12 mouse cellular contexts compared by ENCODE assay signal in genomic region chr11:98738428-98738911, GRCm38 (mm10). TPM values are rescaled to one million over a fixed set of nuclear protein-coding genes. Genes with fewer than 3 reads are reported as not detected.
DNase-seq lines count a peak whose midpoint lies in the region; ATAC-seq and TF ChIP-seq lines count a peak whose summit lies in the region.
"Had no signal": no experiment of that assay in that cellular context is flagged by ENCODE, and none has a peak within 500 bp of the region (broad histone marks: within the 10 kb centered on the region; RNA-seq: fewer than 3 reads in every experiment).

No protein-coding gene starts in this region.

- 0 out of 2 replicates have a peak, but pooled peaks have one; percentile 18 for ATAC-seq in midbrain, postnatal 0 days (ENCODE audit: low FRiP score)
- ATAC-seq in megakaryocyte-erythroid progenitor cell, adult 5-6 weeks (replicated peaks; ENCODE audit: low FRiP score, low TSS enrichment, poor library complexity, severe bottlenecking), result no peak

- no peak overlapping the region for H3K9ac ChIP-seq in midbrain, postnatal 0 days (replicated peaks; ENCODE audit: low read length, poor library complexity, severe bottlenecking)
- H3K9ac ChIP-seq: heart, embryonic 13.5 days had no signal

- intact Hi-C loops in gastrocnemius, adult 2 months (cut with DNase I), result no loop called here

- H3K27ac ChIP-seq in gastrocnemius, adult 2 months, result peak overlapping the region; percentile 65
- H3K27ac ChIP-seq in embryonic facial prominence, embryonic 10.5 days (replicated peaks), result 0 out of 2 replicates have a peak overlapping the region, but pooled peaks have one; percentile 14
- peak overlapping the region; percentile 64 for H3K27ac ChIP-seq in midbrain, postnatal 0 days (ENCODE audit: low read depth, low read length)
- H3K27ac ChIP-seq: heart, embryonic 13.5 days had no signal

- DNase-seq in gastrocnemius, adult 2 months, result peak; percentile 45
- DNase-seq in gastrocnemius, postnatal 10 days, result no peak
- no peak for DNase-seq in embryonic facial prominence, embryonic 10.5 days (ENCODE audit: low spot score)
- peak; percentile 29 to 44 for DNase-seq in layer of hippocampus, postnatal 25 days (ENCODE audit: extremely low spot score in 1 of 2, low spot score in 1 of 2)
- DNase-seq in midbrain, postnatal 0 days (ENCODE audit: low spot score), result peak; percentile 85
- DNase-seq in kidney, postnatal 36 days, result no peak
- DNase-seq in thymus, postnatal 4 days, result no peak

- 48% methylated on average over 4 of the region's 4 CpGs for WGBS in embryonic facial prominence, embryonic 10.5 days
- 12% methylated on average over 4 of the region's 4 CpGs for WGBS in midbrain, postnatal 0 days

- no peak for TF ChIP-seq CTCF in gastrocnemius, adult 2 months (IDR thresholded peaks at IDR 0.05)
- no peak for TF ChIP-seq CTCF in midbrain, postnatal 0 days (IDR thresholded peaks at IDR 0.05)

- H3K27me3 ChIP-seq in embryonic facial prominence, embryonic 10.5 days (replicated peaks; ENCODE audit: low read depth, poor library complexity, severe bottlenecking), result peaks cover 10% of the 10 kb centered on the region; the same call in 1 of the 2 replicates
- H3K27me3 ChIP-seq in midbrain, postnatal 0 days (ENCODE audit: insufficient read depth, low read length), result no peaks in the 10 kb centered on the region
- H3K27me3 ChIP-seq: heart, embryonic 13.5 days had no signal

- H3K4me1 ChIP-seq in embryonic facial prominence, embryonic 10.5 days, result peaks cover 47% of the 10 kb centered on the region
- peaks cover 9% of the 10 kb centered on the region for H3K4me1 ChIP-seq in midbrain, postnatal 0 days (ENCODE audit: insufficient read depth, low read length)

- H3K4me3 ChIP-seq in gastrocnemius, adult 2 months, result no peak overlapping the region
- no peak overlapping the region; the same call in 1 of the 2 replicates for H3K4me3 ChIP-seq in embryonic facial prominence, embryonic 10.5 days
- H3K4me3 ChIP-seq in midbrain, postnatal 0 days (ENCODE audit: low read depth, low read length), result no peak overlapping the region
- H3K4me3 ChIP-seq: heart, embryonic 13.5 days had no signal

- no peaks in the 10 kb centered on the region for H3K36me3 ChIP-seq in embryonic facial prominence, embryonic 10.5 days (replicated peaks)
- no peaks in the 10 kb centered on the region for H3K36me3 ChIP-seq in midbrain, postnatal 0 days (ENCODE audit: insufficient read depth, low read length)
- H3K36me3 ChIP-seq: heart, embryonic 13.5 days had no signal

- H3K4me2 ChIP-seq in midbrain, postnatal 0 days (ENCODE audit: low read depth, low read length, poor library complexity, severe bottlenecking), result peak overlapping the region; percentile 34
- H3K4me2 ChIP-seq: heart, embryonic 13.5 days had no signal

- H3K9me3 ChIP-seq in embryonic facial prominence, embryonic 10.5 days, result peaks cover 10% of the 10 kb centered on the region; the same call in 1 of the 2 replicates
- H3K9me3 ChIP-seq in midbrain, postnatal 0 days (ENCODE audit: low read length), result no peaks in the 10 kb centered on the region

RNA-seq across cellular contexts. Expression of gene Thra, which starts 2.0 kb away (rescaled TPM):
- 10 to 100 TPM; 78.8 to 96.8 TPM for total RNA-seq in gastrocnemius, adult 2 months (2021)
- total RNA-seq in gastrocnemius, postnatal 10 days (2021), result 100 to 1,000 TPM; 149 to 169 TPM
- polyA plus RNA-seq in embryonic facial prominence, embryonic 10.5 days (2016; fragmentation: Nextera tagmentation; extraction: Ambion mirVana), result 8.8 and 9.1 TPM in 2 replicates
- 1,000 to 10,000 TPM; 1,027 to 1,094 TPM for total RNA-seq in layer of hippocampus, postnatal 25 days (2021)
- total RNA-seq in midbrain, postnatal 0 days (2014; rRNA removed), result 774 and 843 TPM in 2 replicates
- polyA plus RNA-seq in midbrain, postnatal 0 days (2015; fragmentation: Nextera tagmentation; extraction: Ambion mirVana), result 165 and 182 TPM in 2 replicates
- total RNA-seq in megakaryocyte-erythroid progenitor cell, adult 5-6 weeks (2014; fragmentation: Nextera tagmentation), result 47.5 and 51.0 TPM in 2 replicates
- 20.4 and 23.3 TPM in 2 replicates for total RNA-seq in megakaryocyte-erythroid progenitor cell, adult 5-6 weeks (2017)

RNA-seq across cellular contexts. Expression of gene Med24, which starts 9.2 kb away (rescaled TPM):
- total RNA-seq in gastrocnemius, adult 2 months (2021), result 10 to 100 TPM; 52.0 to 58.4 TPM
- 10 to 100 TPM; 47.8 to 52.5 TPM for total RNA-seq in gastrocnemius, postnatal 10 days (2021)
- polyA plus RNA-seq in embryonic facial prominence, embryonic 10.5 days (2016; fragmentation: Nextera tagmentation; extraction: Ambion mirVana), result 73.9 and 78.1 TPM in 2 replicates
- total RNA-seq in layer of hippocampus, postnatal 25 days (2021), result 100 to 1,000 TPM; 118 to 130 TPM
- total RNA-seq in midbrain, postnatal 0 days (2014; rRNA removed), result 66.6 and 81.2 TPM in 2 replicates
- polyA plus RNA-seq in midbrain, postnatal 0 days (2015; fragmentation: Nextera tagmentation; extraction: Ambion mirVana), result 52.2 and 59.8 TPM in 2 replicates
- 62.2 and 78.6 TPM in 2 replicates for total RNA-seq in megakaryocyte-erythroid progenitor cell, adult 5-6 weeks (2014; fragmentation: Nextera tagmentation)
- 30.1 and 42.7 TPM in 2 replicates for total RNA-seq in megakaryocyte-erythroid progenitor cell, adult 5-6 weeks (2017)

RNA-seq across cellular contexts. Expression of gene Nr1d1, which starts 36.7 kb away (rescaled TPM):
- 100 to 1,000 TPM in 1 of 2 experiments, 10 to 100 TPM in 1; 56.3 to 152 TPM for total RNA-seq in gastrocnemius, adult 2 months (2021)
- 10 to 100 TPM; 42.4 to 58.7 TPM for total RNA-seq in gastrocnemius, postnatal 10 days (2021)
- polyA plus RNA-seq in embryonic facial prominence, embryonic 10.5 days (2016; fragmentation: Nextera tagmentation; extraction: Ambion mirVana), result 1.1 and 1.8 TPM in 2 replicates
- total RNA-seq in layer of hippocampus, postnatal 25 days (2021), result 10 to 100 TPM; 78.1 to 92.2 TPM
- total RNA-seq in midbrain, postnatal 0 days (2014; rRNA removed), result 7.1 and 11.0 TPM in 2 replicates
- polyA plus RNA-seq in midbrain, postnatal 0 days (2015; fragmentation: Nextera tagmentation; extraction: Ambion mirVana), result 12.3 and 14.3 TPM in 2 replicates
- total RNA-seq in megakaryocyte-erythroid progenitor cell, adult 5-6 weeks (2014; fragmentation: Nextera tagmentation), result 4.1 and 8.0 TPM in 2 replicates
- total RNA-seq in megakaryocyte-erythroid progenitor cell, adult 5-6 weeks (2017), result 0.34 and 1.3 TPM in 2 replicates

RNA-seq across cellular contexts. Expression of gene Csf3, which starts 37.4 kb away (rescaled TPM):
- not detected for total RNA-seq in gastrocnemius, adult 2 months (2021)
- not detected for total RNA-seq in gastrocnemius, postnatal 10 days (2021)
- not detected in 2 replicates for polyA plus RNA-seq in embryonic facial prominence, embryonic 10.5 days (2016; fragmentation: Nextera tagmentation; extraction: Ambion mirVana)
- total RNA-seq in layer of hippocampus, postnatal 25 days (2021), result not detected
- not detected in 2 replicates for total RNA-seq in midbrain, postnatal 0 days (2014; rRNA removed)
- polyA plus RNA-seq in midbrain, postnatal 0 days (2015; fragmentation: Nextera tagmentation; extraction: Ambion mirVana), result not detected in 2 replicates
- total RNA-seq in megakaryocyte-erythroid progenitor cell, adult 5-6 weeks (2014; fragmentation: Nextera tagmentation), result not detected in 2 replicates
- not detected in 2 replicates for total RNA-seq in megakaryocyte-erythroid progenitor cell, adult 5-6 weeks (2017)
- total RNA-seq: layer of hippocampus, adult 18-20 months had no signal
- polyA plus RNA-seq: cerebellum, adult 2 months; heart, embryonic 13.5 days; stomach, embryonic 16.5 days had no signal

RNA-seq across cellular contexts. Expression of gene Psmd3, which starts 56.1 kb away (rescaled TPM):
- 100 to 1,000 TPM; 101 to 106 TPM for total RNA-seq in gastrocnemius, adult 2 months (2021)
- 100 to 1,000 TPM; 112 to 113 TPM for total RNA-seq in gastrocnemius, postnatal 10 days (2021)
- polyA plus RNA-seq in embryonic facial prominence, embryonic 10.5 days (2016; fragmentation: Nextera tagmentation; extraction: Ambion mirVana), result 249 and 262 TPM in 2 replicates
- total RNA-seq in layer of hippocampus, postnatal 25 days (2021), result 100 to 1,000 TPM; 127 to 128 TPM
- 114 and 129 TPM in 2 replicates for total RNA-seq in midbrain, postnatal 0 days (2014; rRNA removed)
- polyA plus RNA-seq in midbrain, postnatal 0 days (2015; fragmentation: Nextera tagmentation; extraction: Ambion mirVana), result 182 and 183 TPM in 2 replicates
- total RNA-seq in megakaryocyte-erythroid progenitor cell, adult 5-6 weeks (2014; fragmentation: Nextera tagmentation), result 117 and 124 TPM in 2 replicates
- 84.5 and 117 TPM in 2 replicates for total RNA-seq in megakaryocyte-erythroid progenitor cell, adult 5-6 weeks (2017)

Comparison
In these comparisons a context has a peak if more than half of its experiments do, and no peak if none do; other contexts are left out.
1. DNase-seq: peak in gastrocnemius, adult 2 months (single experiment), layer of hippocampus, postnatal 25 days (2 of 2) and midbrain, postnatal 0 days (single experiment); none in gastrocnemius, postnatal 10 days (single experiment), embryonic facial prominence, embryonic 10.5 days (single experiment), kidney, postnatal 36 days (0 of 2) and thymus, postnatal 4 days (single experiment).
2. H3K27ac ChIP-seq: peak in every context shown above with its lines; median percentile 65 in gastrocnemius, adult 2 months; 64 in midbrain, postnatal 0 days; 14 in embryonic facial prominence, embryonic 10.5 days.